Mouse (Mus musculus) liver, postnatal 0 days (tissue): Measurements from ENCODE around the gene Cd151. TPM values are rescaled to one million over a fixed set of nuclear protein-coding genes. Genes with fewer than 3 reads are reported as not detected.

Experiments
- ATAC-seq: fragments of 200-750 bp; cut with Nextera tagmentation; 2 replicates; pipeline ENCODE4 v1.8.0; 2017; ENCODE audit warnings: mild to moderate bottlenecking, moderate library complexity
- DNase-seq: peaks from one replicate; pipeline ENCODE4 v3.0.0-alpha.2; 2016
- H3K27ac ChIP-seq: fragments of 300-500 bp; sonication (generic); 2 replicates; pipeline ENCODE4 v1.5.1; 2014; ENCODE audit warnings: antibody characterized with exemption, moderate library complexity, mild to moderate bottlenecking, low read depth
- H3K27me3 ChIP-seq: fragments of 300-500 bp; sonication (generic); 2 replicates; pipeline ENCODE4 v1.6.1; 2014; ENCODE audit warnings: low read length, control low read depth, mixed read lengths; ENCODE audit not compliant: insufficient read depth
- H3K36me3 ChIP-seq: fragments of 300-500 bp; sonication (generic); replicated peaks from 2 replicates; pipeline ENCODE4 v1.6.1; 2014; ENCODE audit warnings: mild to moderate bottlenecking, control low read depth, low read length, moderate library complexity, mixed read lengths; ENCODE audit not compliant: insufficient read depth
- H3K4me1 ChIP-seq: fragments of 300-500 bp; sonication (generic); 2 replicates; pipeline ENCODE4 v1.6.1; 2014; ENCODE audit warnings: antibody characterized with exemption, mild to moderate bottlenecking, control low read depth; ENCODE audit not compliant: insufficient read depth
- H3K4me2 ChIP-seq: fragments of 300-500 bp; sonication (generic); 2 replicates; pipeline ENCODE4 v1.6.1; 2014; ENCODE audit warnings: low read depth, mild to moderate bottlenecking, low read length, moderate library complexity, mixed read lengths
- H3K4me3 ChIP-seq: fragments of 300-500 bp; sonication (generic); 2 replicates; pipeline ENCODE4 v1.5.1; 2014; ENCODE audit warnings: low read depth, low read length
- H3K9ac ChIP-seq: fragments of 300-500 bp; sonication (generic); replicated peaks from 2 replicates; pipeline ENCODE4 v1.6.1; 2014; ENCODE audit warnings: mild to moderate bottlenecking, moderate library complexity
- H3K9me3 ChIP-seq: fragments of 300-500 bp; sonication (generic); 2 replicates; pipeline ENCODE4 v1.6.1; 2016; ENCODE audit warnings: mild to moderate bottlenecking, control low read depth, low read length, mixed read lengths
- CTCF ChIP-seq: sonication (generic); IDR thresholded peaks from 2 replicates; pipeline ENCODE4 v1.5.1; 2016; ENCODE audit warnings: antibody characterized with exemption, low read depth
- EP300 ChIP-seq: IDR thresholded peaks from 2 replicates; pipeline ENCODE4 v1.6.1; 2016; ENCODE audit warnings: antibody characterized with exemption, low read depth, mild to moderate bottlenecking
- WGBS: fragments of 180-500 bp; shearing (Covaris S2); extraction: QIAGEN DNeasy Blood & Tissue Kit; methylation state at CpG from one replicate; pipeline ENCODE4 v1.1.7; 2014; ENCODE audit not compliant: insufficient replicate concordance; 5-methylcytosine and 5-hydroxymethylcytosine counted together
- polyA plus RNA-seq: library from polyadenylated mRNA; unstranded; fragments of >200 nt; fragmentation: Nextera tagmentation; extraction: Ambion mirVana; gene quantifications from 2 replicates; pipeline ENCODE4 v1.2.1, GENCODE M21; 2015

Gene Cd151
- polyA plus RNA-seq, 1 experiment from 2014 or later = 6.6 TPM

- Histone ChIP-seq H3K36me3 (no peaks in the 10 kb centered on the region), H3K27me3 (peaks cover 18% of the 10 kb centered on the region), H3K27ac (peak overlapping the region; percentile 96), H3K9ac (0 out of 2 replicates have a peak overlapping the region, but pooled peaks have one; percentile 3), H3K4me1 (peaks cover 60% of the 10 kb centered on the region), H3K4me2 (peak overlapping the region; percentile 92), H3K9me3 (no peaks in the 10 kb centered on the region), H3K4me3 (no peak overlapping the region)
- DNase-seq (no peak), ATAC-seq (no peak)
- TF ChIP-seq EP300 (no peak), CTCF (no peak)
- WGBS = 28% methylated on average over 5 of the region's 5 CpGs
Observed at GRCm38 (mm10) chr7:141478270-141478748, 11.1 kb downstream of the Cd151 start.

DNA sequence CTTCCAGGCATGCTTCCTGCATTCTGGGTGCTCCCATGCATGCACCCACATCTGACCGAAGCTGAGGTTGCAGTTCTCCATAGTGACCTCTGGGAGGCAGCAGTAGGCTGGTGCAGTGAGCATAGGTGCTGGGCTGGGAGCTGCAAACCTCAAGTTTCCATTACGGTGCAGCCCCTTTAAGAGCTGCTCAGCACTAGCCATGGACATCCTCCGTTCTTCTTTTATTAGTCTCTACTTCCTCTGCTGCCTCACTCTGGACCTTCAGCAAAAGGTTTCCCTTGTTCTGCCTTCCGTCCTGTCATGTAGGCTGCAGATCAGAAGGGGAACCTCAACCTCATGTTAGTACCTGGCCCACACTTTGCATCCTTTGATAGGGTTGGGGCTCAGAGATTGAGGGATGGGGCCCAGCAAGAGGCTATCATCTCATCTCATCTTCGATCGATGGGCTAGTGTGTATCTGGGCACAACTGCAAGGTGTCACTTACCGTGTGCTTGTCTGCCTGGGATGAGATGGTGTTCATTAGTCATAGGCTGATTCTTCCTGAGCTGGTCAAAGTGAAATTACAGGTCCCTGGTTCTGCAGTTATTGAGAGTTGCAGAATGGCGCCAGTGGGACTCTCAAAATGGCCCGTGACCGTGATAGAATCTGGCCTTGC lies 13.8 kb downstream of the Cd151 start:
- H3K9me3 ChIP-seq = no peaks in the 10 kb centered on the region
- H3K4me3 ChIP-seq = no peak overlapping the region
- H3K9ac ChIP-seq = no peak overlapping the region
- H3K36me3 ChIP-seq = peaks cover 2% of the 10 kb centered on the region; the same call in 1 of the 2 replicates
- H3K27me3 ChIP-seq = peaks cover 18% of the 10 kb centered on the region
- H3K4me1 ChIP-seq = peaks cover 48% of the 10 kb centered on the region
- 13% methylated on average over 10 of the region's 10 CpGs for WGBS
- ATAC-seq (peak; percentile 35), DNase-seq (peak; percentile 72)
- peak overlapping the region; percentile 71 for H3K4me2 ChIP-seq
- TF ChIP-seq EP300 (no peak), CTCF (peak; percentile 99)
- H3K27ac ChIP-seq = no peak overlapping the region

DNA sequence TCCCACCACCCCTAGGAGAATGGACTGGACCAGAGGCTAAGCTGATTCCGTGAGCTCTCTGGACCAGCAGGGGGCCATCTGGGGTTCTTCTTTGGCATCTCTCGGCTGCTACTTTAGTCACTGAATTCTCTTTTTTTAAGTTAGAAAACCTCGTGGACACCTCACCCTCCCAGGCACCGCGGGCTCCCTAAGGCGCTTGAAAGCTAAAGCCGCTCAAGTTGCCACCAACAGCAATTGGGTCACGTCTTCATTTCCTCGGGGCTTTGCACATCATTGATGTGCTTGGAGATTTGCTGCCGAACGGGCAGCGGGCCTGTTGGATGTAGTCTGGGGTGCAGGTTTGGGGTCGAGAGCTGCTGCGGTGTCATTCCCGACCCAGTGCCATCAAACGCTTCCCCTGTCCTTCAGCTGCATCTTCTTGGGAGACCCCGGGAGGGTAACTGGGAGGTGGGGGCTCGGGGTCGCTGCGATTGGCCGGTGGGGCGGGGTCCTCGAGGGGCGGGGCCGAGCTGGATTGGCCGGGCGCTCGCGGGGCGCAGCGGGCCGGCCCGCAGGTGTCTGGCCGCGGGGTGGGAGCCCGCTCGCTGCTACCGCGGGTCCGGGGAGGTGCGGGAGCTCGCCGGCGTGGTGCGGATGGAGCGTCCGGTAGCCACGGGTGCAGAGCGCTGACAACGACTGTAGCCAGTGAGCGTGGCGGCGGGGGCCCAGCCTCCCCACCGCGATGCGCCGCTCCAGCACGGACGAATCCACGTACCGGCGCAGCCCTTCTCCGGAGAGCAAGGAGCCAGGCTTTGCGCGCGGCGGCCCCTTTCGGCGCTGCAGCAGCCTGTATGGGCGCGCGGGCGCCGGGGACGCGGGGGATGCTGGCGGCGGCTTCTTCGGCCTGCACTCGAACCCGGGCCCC lies 14.6 kb downstream of the Cd151 start:
- peak; percentile 52 for TF ChIP-seq CTCF
- TF ChIP-seq EP300 = no peak
- peaks cover 10% of the 10 kb centered on the region; the same call in 1 of the 2 replicates for H3K36me3 ChIP-seq
- H3K4me2 ChIP-seq = peak overlapping the region; percentile 71
- DNase-seq (peak; percentile 59), ATAC-seq (no peak)
- peaks cover 41% of the 10 kb centered on the region for H3K4me1 ChIP-seq
- H3K27ac ChIP-seq = no peak overlapping the region
- H3K9me3 ChIP-seq = no peaks in the 10 kb centered on the region
- H3K27me3 ChIP-seq = peaks cover 18% of the 10 kb centered on the region
- peak overlapping the region; percentile 8; the same call in 1 of the 2 replicates for H3K9ac ChIP-seq
- 2% methylated on average over 72 of the region's 81 CpGs for WGBS
- peak overlapping the region; percentile 41 for H3K4me3 ChIP-seq

GRCm38 (mm10) chr7:141482531-141483024 lies 15.4 kb downstream of the Cd151 start:
- H3K4me1 ChIP-seq = peaks cover 33% of the 10 kb centered on the region
- peak overlapping the region; percentile 8; the same call in 1 of the 2 replicates for H3K9ac ChIP-seq
- no peak for TF ChIP-seq EP300
- TF ChIP-seq CTCF = no peak
- peaks cover 18% of the 10 kb centered on the region for H3K27me3 ChIP-seq
- WGBS = 44% methylated on average over 11 of the region's 11 CpGs
- H3K27ac ChIP-seq = no peak overlapping the region
- ATAC-seq (no peak), DNase-seq (no peak)
- H3K4me2 ChIP-seq = peak overlapping the region; percentile 71
- H3K36me3 ChIP-seq = peaks cover 16% of the 10 kb centered on the region; the same call in 1 of the 2 replicates
- no peaks in the 10 kb centered on the region for H3K9me3 ChIP-seq
- H3K4me3 ChIP-seq = peak overlapping the region; percentile 41

GRCm38 (mm10) chr7:141483114-141483653 lies 16.0 kb downstream of the Cd151 start:
- no peak overlapping the region for H3K9ac ChIP-seq
- TF ChIP-seq EP300 (no peak), CTCF (no peak)
- no peak overlapping the region for H3K27ac ChIP-seq
- H3K4me3 ChIP-seq = no peak overlapping the region
- no peak for DNase-seq
- H3K4me2 ChIP-seq = no peak overlapping the region
- peaks cover 27% of the 10 kb centered on the region for H3K4me1 ChIP-seq
- no peak for ATAC-seq
- H3K36me3 ChIP-seq = peaks cover 19% of the 10 kb centered on the region; the same call in 1 of the 2 replicates
- peaks cover 18% of the 10 kb centered on the region for H3K27me3 ChIP-seq
- 73% methylated on average over 6 of the region's 6 CpGs for WGBS
- no peaks in the 10 kb centered on the region for H3K9me3 ChIP-seq
